Comparison of ENCODE assay signal across 24 mouse cellular contexts in genomic region chr2:10359861-10360260, GRCm38 (mm10). TPM values are rescaled to one million over a fixed set of nuclear protein-coding genes. Genes with fewer than 3 reads are reported as not detected.
DNase-seq lines count a peak whose midpoint lies in the region; ATAC-seq and TF ChIP-seq lines count a peak whose summit lies in the region.
"Had no signal": no experiment of that assay in that cellular context is flagged by ENCODE, and none has a peak within 500 bp of the region (broad histone marks: within the 10 kb centered on the region; RNA-seq: fewer than 3 reads in every experiment).

No protein-coding gene starts in this region.

- H3K9ac ChIP-seq in forebrain, postnatal 0 days: no peak overlapping the region
- H3K9ac ChIP-seq: embryonic facial prominence, embryonic 13.5 days; forebrain, embryonic 12.5 days; heart, embryonic 15.5 days; hindbrain, embryonic 14.5 days had no signal

- ATAC-seq in hematopoietic stem cell, adult 5-6 weeks (replicated peaks in 1 of 2; ENCODE audit: insufficient read depth in 1 of 2, low FRiP score in 2 of 2, low TSS enrichment in 1 of 2, low read depth in 1 of 2, poor library complexity in 2 of 2, severe bottlenecking in 2 of 2): peak; percentile 71 to 87
- ATAC-seq in megakaryocyte progenitor cell, adult 5-6 weeks (replicated peaks; ENCODE audit: poor library complexity): peak; percentile 68
- ATAC-seq in forebrain, postnatal 0 days: no peak
- ATAC-seq: forebrain, embryonic 16.5 days; intestine, embryonic 16.5 days had no signal

- no peak overlapping the region for H3K27ac ChIP-seq in left cerebral cortex, adult 2 months
- H3K27ac ChIP-seq in forebrain, postnatal 0 days (ENCODE audit: low read depth, low read length): no peak overlapping the region
- H3K27ac ChIP-seq: embryonic facial prominence, embryonic 13.5 days; forebrain, embryonic 12.5 days; gastrocnemius, adult 2 months; heart, embryonic 15.5 days; hindbrain, embryonic 10.5 days; hindbrain, embryonic 14.5 days had no signal

- 93% methylated on average over 2 of the region's 2 CpGs for WGBS in forebrain, postnatal 0 days

- no peaks in the 10 kb centered on the region for H3K36me3 ChIP-seq in forebrain, postnatal 0 days (ENCODE audit: insufficient read depth)
- H3K36me3 ChIP-seq: embryonic facial prominence, embryonic 13.5 days; forebrain, embryonic 12.5 days; G1E; heart, embryonic 15.5 days; hindbrain, embryonic 10.5 days had no signal

- H3K4me3 ChIP-seq in left cerebral cortex, adult 2 months: no peak overlapping the region
- no peak overlapping the region for H3K4me3 ChIP-seq in forebrain, postnatal 0 days (ENCODE audit: low read depth, low read length)
- H3K4me3 ChIP-seq: embryonic facial prominence, embryonic 13.5 days; forebrain, embryonic 12.5 days; gastrocnemius, adult 2 months; heart, embryonic 15.5 days; hindbrain, embryonic 10.5 days had no signal

- intact Hi-C loops in left cerebral cortex, adult 2 months (cut with DNase I): loop anchor here (10.0 kb wide), 1 partner anchor 965 kb away; no protein-coding TSS in a partner anchor

- no peak for TF ChIP-seq CTCF in left cerebral cortex, adult 2 months (IDR thresholded peaks at IDR 0.05)
- TF ChIP-seq CTCF in forebrain, postnatal 0 days (IDR thresholded peaks at IDR 0.05; ENCODE audit: low read depth): no peak

- no peak overlapping the region for H3K4me2 ChIP-seq in forebrain, postnatal 0 days (ENCODE audit: low read depth)
- H3K4me2 ChIP-seq: embryonic facial prominence, embryonic 13.5 days; forebrain, embryonic 12.5 days; heart, embryonic 11.5 days; heart, embryonic 15.5 days; hindbrain, embryonic 14.5 days had no signal

- peaks cover 5% of the 10 kb centered on the region; the same call in 1 of the 2 replicates for H3K27me3 ChIP-seq in forebrain, postnatal 0 days (ENCODE audit: insufficient read depth, low read length)
- H3K27me3 ChIP-seq: heart, embryonic 15.5 days had no signal

- H3K4me1 ChIP-seq in forebrain, postnatal 0 days (ENCODE audit: insufficient read depth): no peaks in the 10 kb centered on the region
- H3K4me1 ChIP-seq: embryonic facial prominence, embryonic 13.5 days; forebrain, embryonic 12.5 days; heart, embryonic 15.5 days; hindbrain, embryonic 10.5 days had no signal

- no peaks in the 10 kb centered on the region for H3K9me3 ChIP-seq in forebrain, postnatal 0 days (ENCODE audit: low read length)
- H3K9me3 ChIP-seq: embryonic facial prominence, embryonic 13.5 days; forebrain, embryonic 12.5 days; G1E; heart, embryonic 15.5 days; hindbrain, embryonic 10.5 days had no signal

- DNase-seq in 3T3-L1 (ENCODE audit: low read depth, low spot score) (peak; percentile 51), NIH3T3 (ENCODE audit: low read depth) (peak; percentile 44)
- no peak for DNase-seq in cerebellum, postnatal 36 days
- DNase-seq in left cerebral cortex, adult 2 months (ENCODE audit: extremely low spot score in 1 of 2, low spot score in 2 of 2): no peak
- no peak for DNase-seq in forebrain, postnatal 0 days
- DNase-seq: adrenal gland, adult 8-10 months; adrenal gland, postnatal 36 days; cerebellum, adult 8-10 months; cerebellum, postnatal 14 days; gastrocnemius, adult 2 months; gastrocnemius, postnatal 25 days; heart, adult 18-20 months; heart, postnatal 14 days had no signal

RNA-seq across cellular contexts. Expression of gene Sfmbt2, which starts 10.4 kb away (rescaled TPM):
- total RNA-seq in hematopoietic stem cell, adult 5-6 weeks (2017): 2.3 and 3.3 TPM in 2 replicates
- total RNA-seq in megakaryocyte progenitor cell, adult 5-6 weeks (2015): 0.77 and 0.85 TPM in 2 replicates
- 0.67 and 1.1 TPM in 2 replicates for total RNA-seq in megakaryocyte progenitor cell, adult 5-6 weeks (2017)
- 1 to 10 TPM; 3.4 to 3.7 TPM for total RNA-seq in left cerebral cortex, adult 2 months (2021)
- 4.4 and 6.4 TPM in 2 replicates for total RNA-seq in forebrain, postnatal 0 days (2014; rRNA removed)
- 1.6 and 2.2 TPM in 2 replicates for polyA plus RNA-seq in forebrain, postnatal 0 days (2015; fragmentation: Nextera tagmentation; extraction: Ambion mirVana)

Comparison
In these comparisons a context has a peak if more than half of its experiments do, and no peak if none do; other contexts are left out.
1. DNase-seq: peak in 3T3-L1 (single experiment) and NIH3T3 (single experiment); none in cerebellum, postnatal 36 days (0 of 2), left cerebral cortex, adult 2 months (0 of 2) and forebrain, postnatal 0 days (single experiment).